Mouse (Mus musculus): ENCODE data around the gene Kcnk12. TPM values are rescaled to one million over a fixed set of nuclear protein-coding genes. Genes with fewer than 3 reads are reported as not detected.

Kcnk12 gene
- polyA plus RNA-seq, 1 experiment from 2014 or later, result not detected

DNA sequence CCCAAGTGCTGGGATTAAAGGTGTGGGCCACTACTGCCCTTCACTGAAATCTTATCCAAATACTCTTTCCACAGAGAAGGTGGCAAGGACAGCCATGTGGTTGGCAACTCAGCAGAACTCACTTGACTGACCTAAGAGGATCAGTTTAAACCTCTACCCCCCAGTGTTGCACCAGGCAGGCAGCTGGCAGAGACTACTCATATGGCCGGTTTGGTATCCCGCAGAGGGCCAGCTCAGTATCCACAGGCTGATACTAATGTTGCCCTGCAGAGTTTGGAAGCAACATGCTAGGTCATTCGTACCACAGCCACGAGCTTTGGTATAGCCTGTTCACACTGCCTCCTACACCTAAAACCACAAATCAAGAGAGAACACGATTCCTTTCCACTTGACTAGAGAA, 3.0 kb downstream of the Kcnk12 start:
- Histone ChIP-seq H3K36me3 (ENCODE audit: inconsistent target) (no peaks in the 10 kb centered on the region), H3K79me2 (ENCODE audit: inconsistent target) (no peaks in the 10 kb centered on the region), H3K4me3 (ENCODE audit: inconsistent target) (no peak overlapping the region), H3K27ac (no peak overlapping the region)
- 46% methylated on average over 5 of the region's 5 CpGs for WGBS (ENCODE audit: missing documents)

DNA sequence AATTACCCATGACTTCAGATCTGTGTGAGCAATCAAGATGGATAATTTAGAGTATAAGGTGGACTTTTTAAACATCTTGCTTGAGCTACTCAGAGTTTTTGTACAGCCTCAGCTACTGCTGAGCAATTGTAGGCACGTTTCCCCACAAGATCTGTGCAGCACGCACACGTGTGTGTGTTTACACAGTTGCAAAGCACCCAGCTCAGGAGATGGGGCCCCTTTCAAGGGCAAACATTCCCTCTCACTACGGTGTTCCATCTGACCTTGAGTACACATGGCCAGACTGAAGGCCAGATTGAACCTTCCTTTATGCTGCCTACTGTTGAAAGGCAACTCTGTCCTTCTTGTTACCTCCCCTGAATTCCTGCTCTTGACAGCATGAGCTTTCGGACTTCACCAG, 4.5 kb downstream of the Kcnk12 start:
- Histone ChIP-seq H3K4me3 (ENCODE audit: inconsistent target) (no peak overlapping the region), H3K36me3 (ENCODE audit: inconsistent target) (no peaks in the 10 kb centered on the region), H3K79me2 (ENCODE audit: inconsistent target) (no peaks in the 10 kb centered on the region), H3K27ac (no peak overlapping the region)
- WGBS (ENCODE audit: missing documents), result 73% methylated on average over 5 of the region's 5 CpGs

DNA sequence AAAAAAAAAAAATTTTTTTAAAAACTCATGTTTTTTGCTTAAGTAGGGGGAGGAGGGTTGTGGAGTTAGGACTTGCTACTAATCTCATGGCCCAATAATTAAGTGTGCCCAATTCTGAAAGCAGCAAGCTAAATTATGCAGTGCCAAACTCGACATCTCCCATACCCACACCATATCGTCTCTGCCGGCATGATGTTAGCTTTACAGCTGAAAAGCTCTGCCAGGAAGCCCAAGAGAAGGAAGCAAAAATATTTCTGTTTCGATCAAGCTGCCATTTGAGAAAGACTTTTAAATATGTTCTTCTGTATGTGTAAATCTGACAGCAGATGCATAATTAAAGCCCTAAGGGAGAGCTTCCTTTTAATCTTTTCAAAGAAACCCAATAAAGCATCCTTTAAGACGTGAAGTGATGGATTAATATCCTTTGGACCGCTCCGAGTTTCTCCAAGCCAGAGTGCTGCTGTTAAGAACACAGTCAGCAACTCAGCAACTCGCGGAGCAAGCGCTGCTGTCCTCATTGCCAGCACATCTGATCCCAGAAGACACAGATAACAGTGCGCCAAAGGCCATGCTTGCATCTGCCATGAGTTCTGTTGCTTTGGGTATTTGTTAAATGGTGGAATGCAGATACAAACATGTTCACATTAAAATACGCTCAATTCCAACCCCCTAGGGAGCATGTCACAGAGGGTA, 5.0 kb downstream of the Kcnk12 start:
- Histone ChIP-seq H3K79me2 (ENCODE audit: inconsistent target) (no peaks in the 10 kb centered on the region), H3K4me3 (ENCODE audit: inconsistent target) (no peak overlapping the region), H3K36me3 (ENCODE audit: inconsistent target) (no peaks in the 10 kb centered on the region), H3K27ac (no peak overlapping the region)
- WGBS (ENCODE audit: missing documents), result 84% methylated on average over 12 of the region's 12 CpGs

DNA sequence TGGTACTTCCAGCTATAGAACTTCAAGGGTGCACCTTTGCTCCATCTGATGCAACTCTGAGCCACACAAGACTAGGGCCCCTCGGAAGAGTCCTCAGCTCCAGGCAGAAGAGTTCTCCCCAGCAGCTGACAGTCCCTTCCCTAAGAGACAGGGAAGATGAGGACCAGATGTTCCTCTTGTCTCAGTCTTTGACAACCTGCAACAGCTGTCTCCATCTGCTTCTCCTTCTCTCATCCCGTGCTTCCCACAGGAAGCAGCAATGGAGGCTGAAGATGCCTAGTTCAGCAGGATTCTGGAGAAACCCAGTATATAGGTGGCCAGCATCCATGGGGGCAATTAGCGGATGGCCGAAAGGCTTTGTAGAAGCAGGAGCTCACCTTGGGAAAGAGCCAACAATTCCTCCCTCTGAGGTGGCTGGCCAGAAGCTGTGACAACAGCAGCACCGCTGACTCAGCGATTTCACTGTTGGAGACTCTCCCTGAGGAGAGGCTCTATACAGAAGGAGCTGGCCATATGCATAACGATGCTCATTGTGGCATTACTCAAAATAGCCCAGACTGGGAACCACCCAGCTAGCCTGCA, 6.2 kb downstream of the Kcnk12 start:
- Histone ChIP-seq H3K36me3 (ENCODE audit: inconsistent target) (no peaks in the 10 kb centered on the region), H3K79me2 (ENCODE audit: inconsistent target) (no peaks in the 10 kb centered on the region), H3K4me3 (ENCODE audit: inconsistent target) (no peak overlapping the region), H3K27ac (no peak overlapping the region)
- WGBS (ENCODE audit: missing documents), result 74% methylated on average over 7 of the region's 7 CpGs

DNA sequence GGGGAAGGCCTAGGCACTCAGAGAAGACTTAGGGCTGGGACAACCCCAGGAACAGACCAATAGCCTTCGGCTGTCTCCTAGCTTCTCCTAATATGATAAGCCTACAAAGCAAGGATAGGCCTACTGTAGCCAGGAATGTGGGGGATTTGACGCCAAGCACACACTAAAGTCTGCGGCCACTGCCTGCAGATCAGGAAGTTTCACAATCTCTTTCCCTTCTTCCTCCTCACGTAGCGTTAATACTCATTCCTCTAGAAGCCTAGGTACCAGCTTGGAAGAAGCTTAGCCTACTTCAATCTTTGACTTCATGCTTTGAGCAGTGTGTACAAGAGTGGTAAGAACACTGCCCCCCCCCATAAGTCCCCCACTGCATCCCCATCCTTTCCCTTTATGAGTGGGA, 7.1 kb downstream of the Kcnk12 start:
- H3K27ac ChIP-seq, result no peak overlapping the region
- 24% methylated on average over 4 of the region's 5 CpGs for WGBS (ENCODE audit: missing documents)
- H3K79me2 ChIP-seq (ENCODE audit: inconsistent target), result no peaks in the 10 kb centered on the region
- no peak overlapping the region for H3K4me3 ChIP-seq (ENCODE audit: inconsistent target)
- H3K36me3 ChIP-seq (ENCODE audit: inconsistent target), result no peaks in the 10 kb centered on the region

DNA sequence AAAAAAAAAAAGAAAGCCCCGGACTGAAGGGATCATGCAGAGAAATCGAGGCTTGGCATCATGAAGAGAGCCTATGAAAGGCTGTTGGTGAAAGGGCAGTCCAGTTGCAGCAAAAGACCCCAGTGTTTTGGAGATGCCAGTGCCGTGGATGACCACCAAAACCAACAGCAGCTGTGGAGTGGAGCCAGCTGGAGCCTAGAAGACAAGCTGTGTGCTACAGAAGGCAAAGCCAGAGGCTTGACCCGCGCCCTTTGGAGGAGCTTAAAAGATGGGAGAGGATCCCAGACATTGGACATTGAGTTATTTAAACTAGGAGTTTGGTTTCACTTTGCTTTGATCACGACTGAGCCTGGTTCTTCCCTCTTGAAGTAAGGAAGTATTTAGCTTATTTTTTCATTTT, 9.6 kb downstream of the Kcnk12 start:
- Histone ChIP-seq H3K36me3 (ENCODE audit: inconsistent target) (no peaks in the 10 kb centered on the region), H3K79me2 (ENCODE audit: inconsistent target) (no peaks in the 10 kb centered on the region), H3K27ac (no peak overlapping the region), H3K4me3 (ENCODE audit: inconsistent target) (no peak overlapping the region)
- WGBS (ENCODE audit: missing documents), result 87% methylated on average over 6 of the region's 6 CpGs

DNA sequence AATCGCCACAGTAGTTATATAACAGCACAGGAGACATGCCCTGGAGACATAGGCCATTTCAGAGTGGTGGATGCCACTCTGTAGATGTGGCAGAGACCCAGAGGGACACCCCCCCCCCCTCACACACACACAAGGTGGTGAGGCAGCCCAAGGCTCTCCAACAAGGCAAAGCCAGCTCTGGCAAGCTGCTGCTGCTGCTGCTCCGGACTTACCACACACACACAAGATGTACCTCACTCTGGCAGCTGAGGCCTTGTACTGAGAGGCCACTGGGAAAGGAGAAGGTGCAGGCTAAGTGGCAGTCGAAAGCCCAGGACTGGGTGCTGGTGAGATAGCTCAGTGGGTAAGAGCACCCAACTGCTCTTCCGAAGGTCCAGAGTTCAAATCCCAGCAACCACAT, 10.1 kb downstream of the Kcnk12 start:
- Histone ChIP-seq H3K4me3 (ENCODE audit: inconsistent target) (no peak overlapping the region), H3K79me2 (ENCODE audit: inconsistent target) (no peaks in the 10 kb centered on the region), H3K27ac (no peak overlapping the region), H3K36me3 (ENCODE audit: inconsistent target) (no peaks in the 10 kb centered on the region)
- WGBS (ENCODE audit: missing documents), result 94% methylated on average over 3 of the region's 4 CpGs

DNA sequence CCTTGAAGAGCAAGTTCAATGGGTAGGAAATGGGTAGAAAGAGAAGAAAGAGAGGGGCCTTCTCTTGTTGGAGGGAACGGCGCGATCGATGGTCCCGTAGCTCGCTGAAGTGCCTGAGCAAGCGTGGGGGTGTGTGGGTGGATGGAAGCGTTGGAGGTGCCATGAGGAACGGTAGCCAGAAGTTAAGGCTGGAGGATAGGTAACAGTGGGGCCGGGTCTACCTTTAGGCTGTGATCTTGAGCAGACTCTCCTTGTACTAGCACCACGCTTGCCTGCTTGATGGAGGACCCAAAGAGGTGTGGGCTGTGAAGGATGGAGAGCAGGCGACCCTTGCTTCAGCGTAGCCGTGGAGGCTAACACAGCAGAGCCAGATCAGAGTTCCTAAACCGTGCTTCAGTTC, 12.1 kb downstream of the Kcnk12 start:
- no peaks in the 10 kb centered on the region for H3K79me2 ChIP-seq (ENCODE audit: inconsistent target)
- no peak overlapping the region for H3K4me3 ChIP-seq (ENCODE audit: inconsistent target)
- H3K36me3 ChIP-seq (ENCODE audit: inconsistent target), result no peaks in the 10 kb centered on the region
- H3K27ac ChIP-seq, result no peak overlapping the region
- WGBS (ENCODE audit: missing documents), result 94% methylated on average over 14 of the region's 15 CpGs

DNA sequence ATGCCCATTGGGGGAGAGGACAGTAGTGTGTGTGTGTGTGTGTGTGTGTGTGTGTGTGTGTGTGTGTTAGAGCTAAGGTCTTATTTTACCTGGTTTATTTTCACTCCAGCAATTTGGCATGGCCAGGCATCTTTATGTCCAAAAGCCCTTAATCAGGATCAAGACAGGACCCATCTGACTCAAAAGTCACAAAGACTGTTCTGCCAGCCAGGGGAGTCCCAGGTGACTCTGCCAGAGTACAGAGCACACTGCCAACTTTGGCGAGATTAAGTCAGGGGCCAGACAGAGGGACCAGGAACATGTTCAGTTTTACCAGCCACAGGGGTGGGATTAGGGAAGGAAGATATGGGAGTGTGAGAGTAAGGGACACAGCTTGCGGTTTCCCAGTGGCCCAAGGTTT, 12.9 kb downstream of the Kcnk12 start:
- 96% methylated on average over 2 of the region's 2 CpGs for WGBS (ENCODE audit: missing documents)
- H3K36me3 ChIP-seq (ENCODE audit: inconsistent target), result no peaks in the 10 kb centered on the region
- no peak overlapping the region for H3K27ac ChIP-seq
- no peak overlapping the region for H3K4me3 ChIP-seq (ENCODE audit: inconsistent target)
- no peaks in the 10 kb centered on the region for H3K79me2 ChIP-seq (ENCODE audit: inconsistent target)

DNA sequence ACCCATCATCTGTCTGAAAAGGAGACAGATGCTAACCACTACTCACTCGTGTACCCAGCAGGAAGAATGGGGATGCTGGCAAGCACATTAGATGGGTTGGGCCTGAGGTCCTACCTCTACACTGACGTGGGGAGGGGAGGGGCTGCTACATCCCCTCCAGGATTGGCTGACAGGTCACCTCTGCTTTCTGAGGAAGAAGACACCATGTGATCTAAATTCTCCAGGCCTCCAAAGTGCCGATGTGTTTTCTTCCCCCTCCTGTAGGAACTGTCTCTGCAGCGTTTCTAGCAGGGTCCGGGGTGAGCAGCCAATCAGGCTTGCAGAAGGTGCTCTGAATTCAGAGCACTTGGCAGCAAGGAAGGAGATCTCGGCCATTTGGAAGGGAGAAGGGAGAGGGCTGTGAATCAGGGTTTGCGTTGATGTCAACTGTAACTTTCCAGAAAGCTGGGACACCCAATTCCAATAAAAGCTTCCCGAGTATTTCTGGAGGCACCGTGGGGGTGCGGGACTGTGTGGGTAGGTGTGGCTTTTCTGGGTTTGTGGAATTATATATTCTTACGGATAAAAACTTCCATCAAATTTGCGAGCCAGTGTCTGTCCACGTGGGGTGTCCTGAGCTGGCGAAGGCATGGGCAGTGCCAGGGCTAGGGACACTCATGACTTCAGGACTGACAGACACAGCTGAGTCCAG, 13.5 kb downstream of the Kcnk12 start:
- Histone ChIP-seq H3K4me3 (ENCODE audit: inconsistent target) (no peak overlapping the region), H3K36me3 (ENCODE audit: inconsistent target) (no peaks in the 10 kb centered on the region), H3K79me2 (ENCODE audit: inconsistent target) (no peaks in the 10 kb centered on the region), H3K27ac (no peak overlapping the region)
- WGBS (ENCODE audit: missing documents), result 96% methylated on average over 11 of the region's 14 CpGs

DNA sequence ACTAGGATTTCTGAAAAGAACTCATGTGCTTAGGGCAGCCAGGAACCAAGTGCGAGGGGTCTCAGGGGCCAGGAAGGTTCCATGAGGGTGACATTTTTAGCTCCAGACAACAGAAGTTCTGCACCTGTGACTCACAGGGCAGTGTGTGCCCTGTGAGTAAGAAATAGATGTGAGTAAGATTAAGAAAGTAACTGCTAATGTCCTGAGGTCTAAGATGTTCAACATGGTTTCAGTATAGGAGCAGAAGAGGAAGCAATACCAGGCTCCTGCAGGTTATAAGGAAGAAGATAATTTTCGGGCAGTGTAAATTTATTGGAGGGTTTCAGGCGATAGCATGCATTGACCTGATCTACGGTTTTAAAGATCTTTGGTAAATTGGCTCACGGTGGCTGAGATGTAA, 16.6 kb downstream of the Kcnk12 start:
- Histone ChIP-seq H3K27ac (no peak overlapping the region), H3K79me2 (ENCODE audit: inconsistent target) (no peaks in the 10 kb centered on the region), H3K36me3 (ENCODE audit: inconsistent target) (no peaks in the 10 kb centered on the region), H3K4me3 (ENCODE audit: inconsistent target) (no peak overlapping the region)
- 77% methylated on average over 5 of the region's 5 CpGs for WGBS (ENCODE audit: missing documents)

DNA sequence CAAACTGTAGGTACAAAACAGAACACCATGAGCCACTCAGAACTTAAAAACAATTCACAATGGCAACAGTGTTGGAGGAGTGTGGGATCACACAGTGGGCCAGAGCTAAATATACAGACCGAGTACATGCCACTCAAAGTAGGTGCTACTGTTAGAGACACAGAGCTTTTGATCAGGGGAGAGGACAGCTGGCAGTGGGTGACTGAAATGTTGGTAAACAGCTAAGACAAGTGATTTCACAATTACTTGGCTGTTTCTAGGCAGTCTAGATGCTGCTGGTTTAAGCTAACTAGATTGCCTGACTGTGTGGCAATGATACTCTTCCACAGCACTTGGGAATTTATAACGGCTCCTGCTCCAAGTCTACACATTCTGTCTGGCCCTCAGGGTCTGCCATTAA, 17.6 kb downstream of the Kcnk12 start:
- WGBS (ENCODE audit: missing documents), result 84% methylated on average over 2 of the region's 2 CpGs
- no peaks in the 10 kb centered on the region for H3K79me2 ChIP-seq (ENCODE audit: inconsistent target)
- no peak overlapping the region for H3K4me3 ChIP-seq (ENCODE audit: inconsistent target)
- H3K36me3 ChIP-seq (ENCODE audit: inconsistent target), result no peaks in the 10 kb centered on the region
- H3K27ac ChIP-seq, result no peak overlapping the region

DNA sequence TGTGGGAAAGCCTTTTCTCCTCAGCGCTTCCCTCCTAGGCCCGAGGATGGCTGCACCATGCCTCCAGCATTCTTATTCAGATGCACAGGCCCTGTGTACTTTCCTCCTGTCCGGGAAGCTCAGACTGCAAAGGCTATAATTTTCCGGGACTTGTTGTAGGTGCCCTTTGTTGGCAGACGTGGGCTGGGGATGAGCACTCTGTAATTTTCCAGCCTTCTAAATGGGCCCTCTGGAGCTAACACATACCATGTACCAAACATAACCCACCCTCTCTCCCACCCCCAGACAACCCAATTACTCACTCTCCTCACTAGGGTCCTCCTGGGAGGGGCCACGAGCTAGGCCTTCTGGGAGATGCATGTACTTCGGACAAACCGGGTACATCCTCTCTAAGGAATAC, 22.8 kb downstream of the Kcnk12 start:
- H3K27ac ChIP-seq, result no peak overlapping the region
- WGBS (ENCODE audit: missing documents), result 92% methylated on average over 8 of the region's 8 CpGs
- no peaks in the 10 kb centered on the region for H3K79me2 ChIP-seq (ENCODE audit: inconsistent target)
- no peak overlapping the region for H3K4me3 ChIP-seq (ENCODE audit: inconsistent target)
- H3K36me3 ChIP-seq (ENCODE audit: inconsistent target), result no peaks in the 10 kb centered on the region

DNA sequence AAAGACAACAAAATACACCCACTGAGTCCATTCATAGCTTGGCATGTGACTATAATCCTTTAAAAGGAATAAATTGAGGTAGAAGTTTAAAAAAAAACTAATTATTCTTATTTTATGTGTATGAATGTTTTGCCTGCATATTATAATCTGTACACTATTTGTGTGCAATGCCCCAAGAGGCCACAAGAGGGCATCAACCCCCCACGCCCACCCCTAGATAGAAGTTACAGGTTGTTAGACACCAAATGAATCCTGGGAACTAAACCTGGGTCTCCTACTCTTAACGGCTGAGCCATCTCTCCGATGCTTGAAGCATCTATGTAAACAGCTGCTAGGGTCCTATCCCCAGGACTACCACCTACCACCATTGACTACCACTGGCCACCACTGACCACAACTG, 24.6 kb downstream of the Kcnk12 start:
- H3K36me3 ChIP-seq (ENCODE audit: inconsistent target), result no peaks in the 10 kb centered on the region
- no peak overlapping the region for H3K27ac ChIP-seq
- WGBS (ENCODE audit: missing documents), result 84% methylated on average over 3 of the region's 3 CpGs
- no peaks in the 10 kb centered on the region for H3K79me2 ChIP-seq (ENCODE audit: inconsistent target)
- no peak overlapping the region for H3K4me3 ChIP-seq (ENCODE audit: inconsistent target)

DNA sequence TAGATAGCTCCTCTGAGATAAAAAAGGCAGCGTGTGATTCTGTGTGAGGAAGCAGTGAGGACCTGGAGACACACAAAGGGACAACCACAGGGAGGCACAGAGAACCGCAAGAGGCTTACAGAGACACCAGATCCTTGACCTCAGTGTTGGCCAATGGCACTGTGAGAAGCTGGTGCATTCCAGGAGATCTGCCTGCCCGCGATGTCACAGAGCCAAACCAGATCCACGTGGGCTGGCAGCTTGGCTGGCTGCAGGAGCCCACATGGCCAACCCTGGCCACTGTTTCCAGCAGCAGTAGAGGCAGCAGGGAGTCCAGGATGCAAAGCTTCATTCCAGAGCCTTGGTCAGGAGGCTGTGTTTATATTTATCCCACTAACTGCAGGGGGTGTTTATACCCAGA, 27.0 kb downstream of the Kcnk12 start:
- H3K27ac ChIP-seq, result no peak overlapping the region
- H3K36me3 ChIP-seq (ENCODE audit: inconsistent target), result no peaks in the 10 kb centered on the region
- no peaks in the 10 kb centered on the region for H3K79me2 ChIP-seq (ENCODE audit: inconsistent target)
- no peak overlapping the region for H3K4me3 ChIP-seq (ENCODE audit: inconsistent target)
- 81% methylated on average over 5 of the region's 5 CpGs for WGBS (ENCODE audit: missing documents)
